Mouse (Mus musculus) ES-E14 (cell line): ENCODE data around the gene Cox19. TPM values are rescaled to one million over a fixed set of nuclear protein-coding genes. Genes with fewer than 3 reads are reported as not detected.

Experiments
- DNase-seq: peaks from one replicate; pipeline ENCODE4 v3.0.0-alpha.2; 2013; ENCODE audit warnings: low read depth, low spot score
- H3K27ac ChIP-seq: 2 replicates; pipeline ENCODE4 v1.5.1; 2012; ENCODE audit warnings: low read depth, mild to moderate bottlenecking, low read length, moderate library complexity, mixed read lengths; ENCODE audit not compliant: poor library complexity, insufficient read depth, severe bottlenecking
- H3K36me3 ChIP-seq: 2 replicates; pipeline ENCODE4 v1.6.1; 2012; ENCODE audit warnings: mild to moderate bottlenecking, low read length, moderate library complexity, mixed read lengths; ENCODE audit not compliant: control insufficient read depth, poor library complexity, insufficient read depth, severe bottlenecking
- H3K4me1 ChIP-seq, 2 experiments: fragments of 150-350 bp in 1 of 2; sonication (generic) in 1 of 2; 2 replicates each; pipeline ENCODE4 v1.6.1; 2012; ENCODE audit warnings: low read length in 2 of 2, mild to moderate bottlenecking in 1 of 2, mixed read lengths in 1 of 2; ENCODE audit not compliant: control insufficient read depth in 2 of 2, insufficient read depth in 2 of 2, poor library complexity in 1 of 2
- H3K4me3 ChIP-seq, 2 experiments: fragments of 150-350 bp in 1 of 2; sonication (generic) in 1 of 2; 2 replicates each; pipeline ENCODE4 v1.5.1; 2012; ENCODE audit warnings: low read length in 2 of 2, low read depth in 1 of 2, mild to moderate bottlenecking in 1 of 2, mixed read lengths in 1 of 2; ENCODE audit not compliant: insufficient read depth in 1 of 2, poor library complexity in 1 of 2, severe bottlenecking in 1 of 2
- H3K9ac ChIP-seq: 2 replicates; pipeline ENCODE4 v1.6.1; 2012; ENCODE audit warnings: low read depth, mild to moderate bottlenecking, low read length, mixed read lengths; ENCODE audit not compliant: poor library complexity, insufficient read depth, severe bottlenecking
- H3K9me3 ChIP-seq: fragments of 150-350 bp; sonication (generic); 2 replicates; pipeline ENCODE4 v1.6.1; 2012; ENCODE audit warnings: low read depth, mild to moderate bottlenecking, low read length; ENCODE audit not compliant: control insufficient read depth, insufficient read depth
- CHD2 ChIP-seq: IDR thresholded peaks from 2 replicates; pipeline ENCODE4 v1.6.1; 2014; ENCODE audit warnings: mild to moderate bottlenecking, low read depth, low read length, inconsistent platforms
- HCFC1 ChIP-seq: IDR thresholded peaks from 2 replicates; pipeline ENCODE4 v1.6.1; 2012; ENCODE audit warnings: low read length, inconsistent platforms, borderline replicate concordance; ENCODE audit not compliant: insufficient read depth
- MAFK ChIP-seq: IDR thresholded peaks from 2 replicates; pipeline ENCODE4 v1.6.1; 2014; ENCODE audit warnings: mild to moderate bottlenecking, low read depth, low read length, inconsistent platforms; ENCODE audit not compliant: insufficient read depth
- ZC3H11A ChIP-seq: IDR thresholded peaks from 2 replicates; pipeline ENCODE4 v1.6.1; 2012; ENCODE audit warnings: low read depth, mild to moderate bottlenecking, inconsistent platforms, low read length, borderline replicate concordance
- ZNF384 ChIP-seq: IDR thresholded peaks from 2 replicates; pipeline ENCODE4 v1.6.1; 2012; ENCODE audit warnings: low read depth, low read length, inconsistent platforms
- in situ Hi-C, 2 experiments: fragments of 600-800 bp; cut with MboI; formaldehyde crosslinking; loops; one replicate each; pipeline ENCODE4 v1.15.1; 2025; ENCODE audit warnings: low sequenced_read_pairs in 2 of 2, inconsistent platforms in 1 of 2; ENCODE audit not compliant: unreplicated experiment in 2 of 2
- total RNA-seq: library from RNA; depleted of rRNA; stranded (reverse); fragments of 300-350 nt; gene quantifications from 2 replicates; pipeline ENCODE4 v1.2.3, GENCODE M21; 2012

The Cox19 gene
- total RNA-seq, 1 experiment = 26.6 TPM

DNA sequence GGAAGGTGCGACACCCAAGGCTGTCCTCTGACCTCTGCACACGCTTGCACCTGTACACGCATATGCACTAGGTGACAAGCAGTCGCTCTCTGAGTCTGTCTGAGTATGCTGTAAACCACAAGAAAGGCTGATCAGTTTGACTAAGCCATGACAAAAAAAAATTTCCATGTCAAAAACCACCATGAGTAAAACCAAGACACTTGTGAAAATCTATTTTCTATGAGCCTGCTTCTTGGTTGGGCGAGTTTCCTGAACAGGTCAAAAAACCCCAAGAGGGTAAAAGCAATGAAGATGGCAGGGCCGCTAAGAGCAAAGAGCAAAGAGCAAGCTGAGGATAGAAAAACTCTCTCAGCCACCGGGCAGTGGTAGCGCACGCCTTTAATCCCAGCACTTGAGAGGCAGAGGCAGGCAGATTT lies 47.6 kb downstream of the Cox19 start:
- no peaks in the 10 kb centered on the region for H3K9me3 ChIP-seq
- no peak for DNase-seq
- H3K4me1 ChIP-seq = peaks cover 0 to 20% of the 10 kb centered on the region in 2 experiments; a peak in 2 of 4 replicates
- no peak overlapping the region for H3K27ac ChIP-seq
- TF ChIP-seq CHD2 (no peak), MAFK (no peak), ZNF384 (no peak), ZC3H11A (no peak), HCFC1 (no peak)
- in situ Hi-C loops = no loop called here
- H3K36me3 ChIP-seq = peaks cover 5% of the 10 kb centered on the region; the same call in 1 of the 2 replicates
- no peak overlapping the region for H3K9ac ChIP-seq
- H3K4me3 ChIP-seq = no peak overlapping the region

DNA sequence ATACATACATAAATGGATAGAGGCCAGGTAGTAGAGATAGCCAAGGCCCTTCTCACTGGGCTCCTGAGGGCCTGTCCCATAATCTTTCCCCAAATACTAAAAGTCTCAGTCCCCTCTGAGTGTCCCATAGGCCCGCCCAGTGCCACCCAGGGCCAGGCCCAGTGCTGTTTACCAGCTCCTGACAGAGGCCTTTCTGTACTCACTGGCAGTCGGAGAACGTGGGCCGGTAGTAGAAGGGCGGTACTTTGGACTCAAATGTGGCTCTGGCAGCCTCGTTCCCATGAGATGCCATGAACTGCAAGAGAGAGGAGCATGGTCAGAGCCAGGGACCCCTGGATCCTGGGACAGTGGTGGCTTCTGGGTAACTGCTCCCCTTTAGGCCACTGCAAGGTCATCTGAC lies 49.1 kb downstream of the Cox19 start:
- no peak for DNase-seq
- Histone ChIP-seq H3K36me3 (peaks cover 3% of the 10 kb centered on the region; the same call in 1 of the 2 replicates), H3K27ac (no peak overlapping the region), H3K9ac (no peak overlapping the region), H3K9me3 (no peaks in the 10 kb centered on the region), H3K4me1 (peaks cover 0 to 22% of the 10 kb centered on the region in 2 experiments; a peak in 2 of 4 replicates), H3K4me3 (no peak overlapping the region)
- in situ Hi-C loops = no loop called here
- TF ChIP-seq HCFC1 = no peak
- no peak for TF ChIP-seq ZNF384
- no peak for TF ChIP-seq MAFK
- no peak for TF ChIP-seq ZC3H11A
- TF ChIP-seq CHD2 = no peak

DNA sequence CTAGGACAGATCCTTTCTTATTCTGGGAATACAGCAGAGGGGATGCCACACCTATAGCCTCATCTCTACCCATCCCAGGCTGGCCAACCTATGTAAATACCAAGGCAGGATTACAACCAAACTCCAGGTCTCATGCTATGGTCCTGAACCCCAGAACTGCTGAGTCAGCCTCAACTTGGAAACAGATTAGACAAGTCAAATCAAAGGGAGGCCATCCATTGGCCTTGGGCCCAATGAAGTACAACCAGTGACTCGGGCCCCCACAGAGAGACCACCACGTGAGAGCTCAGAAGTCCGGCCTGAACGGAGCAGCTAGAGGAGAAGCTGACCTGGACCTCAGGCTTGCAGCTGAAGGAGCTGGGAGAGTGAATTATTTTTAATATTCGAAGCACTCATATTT lies 53.5 kb downstream of the Cox19 start:
- in situ Hi-C loops = no loop called here
- H3K4me1 ChIP-seq = peaks cover 0 to 18% of the 10 kb centered on the region in 2 experiments; a peak in 2 of 4 replicates
- no peaks in the 10 kb centered on the region for H3K9me3 ChIP-seq
- no peak overlapping the region for H3K4me3 ChIP-seq
- TF ChIP-seq CHD2 = no peak
- TF ChIP-seq MAFK = peak; percentile 79
- TF ChIP-seq ZNF384 = no peak
- H3K36me3 ChIP-seq = no peaks in the 10 kb centered on the region; the same call in 1 of the 2 replicates
- DNase-seq = no peak
- no peak overlapping the region for H3K27ac ChIP-seq
- no peak overlapping the region for H3K9ac ChIP-seq

DNA sequence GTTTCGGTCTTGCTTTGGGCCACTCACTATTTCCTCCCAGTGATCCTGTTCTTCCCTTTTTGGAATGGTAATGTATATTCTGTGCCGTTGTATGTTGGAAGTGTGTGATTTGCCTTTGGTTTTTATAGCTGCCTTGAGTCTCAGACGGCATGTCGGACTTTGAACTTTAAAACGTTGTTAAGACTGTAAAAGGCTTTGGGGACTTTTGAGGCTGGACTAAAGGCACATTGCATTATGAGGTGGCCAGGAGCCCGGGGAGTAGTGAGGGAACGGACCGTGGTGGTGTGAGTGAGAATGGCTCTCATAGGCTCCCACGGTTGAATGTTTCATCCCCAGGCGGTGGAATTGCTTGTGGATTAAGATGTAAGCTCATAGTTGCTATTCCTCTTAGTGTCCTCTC lies 54.1 kb downstream of the Cox19 start:
- TF ChIP-seq HCFC1 (no peak), CHD2 (no peak), ZC3H11A (no peak), ZNF384 (no peak)

DNA sequence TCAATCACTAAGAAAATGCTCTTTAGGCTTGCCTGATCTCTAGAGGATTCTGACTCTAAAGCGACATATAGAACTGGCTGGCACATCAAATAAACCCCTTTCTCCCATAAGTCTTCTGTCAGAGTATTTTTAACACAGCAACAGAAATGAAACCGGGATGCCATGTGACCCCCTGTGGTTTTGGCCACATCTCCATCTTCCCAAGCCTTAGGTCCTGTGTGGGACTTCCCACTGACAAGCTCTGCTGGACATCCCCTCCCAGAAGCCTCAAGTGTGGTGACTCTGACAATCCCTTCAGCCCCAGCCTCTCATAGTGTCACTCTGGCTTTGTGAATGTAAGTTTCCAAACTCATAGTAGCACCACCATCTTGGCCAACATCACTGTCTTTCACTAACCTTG lies 57.1 kb downstream of the Cox19 start:
- H3K9me3 ChIP-seq = no peaks in the 10 kb centered on the region
- DNase-seq = no peak
- no peak overlapping the region for H3K4me3 ChIP-seq
- peaks cover 7% of the 10 kb centered on the region; the same call in 1 of the 2 replicates for H3K36me3 ChIP-seq
- in situ Hi-C loops = no loop called here
- H3K27ac ChIP-seq = no peak overlapping the region
- TF ChIP-seq MAFK (no peak), CHD2 (no peak)
- peaks cover 0 to 16% of the 10 kb centered on the region in 2 experiments; a peak in 2 of 4 replicates for H3K4me1 ChIP-seq
- no peak overlapping the region for H3K9ac ChIP-seq

More for the DNA sequence above, 54.1 kb downstream of the Cox19 start:
- Histone ChIP-seq H3K9ac (no peak overlapping the region), H3K4me1 (peaks cover 0 to 22% of the 10 kb centered on the region in 2 experiments; a peak in 2 of 4 replicates), H3K27ac (no peak overlapping the region), H3K36me3 (no peaks in the 10 kb centered on the region; the same call in 1 of the 2 replicates), H3K9me3 (no peaks in the 10 kb centered on the region), H3K4me3 (no peak overlapping the region)
- in situ Hi-C loops = no loop called here
- no peak for DNase-seq
